ENCODE assay signal across 9 mouse cellular contexts in the genomic region with DNA sequence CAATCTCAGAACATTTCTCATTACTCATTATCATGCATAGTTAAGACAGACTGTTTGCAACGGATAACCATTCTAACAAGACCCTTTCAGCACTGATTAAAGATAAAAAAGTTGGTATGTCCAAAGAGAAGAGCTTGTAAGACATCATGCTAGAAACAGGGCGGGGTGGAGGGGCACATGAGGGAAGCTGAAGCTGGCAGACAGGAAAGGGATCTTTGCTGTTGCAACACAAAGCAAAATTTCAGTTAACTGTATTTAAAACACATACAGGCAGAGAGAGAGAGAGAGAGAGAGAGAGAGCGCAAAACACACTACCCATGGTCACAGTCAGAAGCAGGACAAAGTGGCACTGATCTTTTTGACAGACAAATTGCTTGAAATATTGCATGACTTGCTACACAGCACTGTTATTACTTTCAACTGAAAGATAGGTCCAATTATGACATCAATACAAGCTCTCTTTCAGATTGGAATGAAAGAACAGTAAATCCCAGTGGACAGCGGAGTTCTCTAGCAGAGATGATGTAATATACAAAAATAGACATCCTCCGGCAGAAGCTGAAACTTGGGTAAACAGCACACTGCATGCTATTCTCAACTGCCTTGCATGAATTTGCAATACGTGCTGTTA.
DNase-seq lines count a peak whose midpoint lies in the region; ATAC-seq and TF ChIP-seq lines count a peak whose summit lies in the region.
"Had no signal": no experiment of that assay in that cellular context is flagged by ENCODE, and none has a peak within 500 bp of the region (broad histone marks: within the 10 kb centered on the region; RNA-seq: fewer than 3 reads in every experiment).

No protein-coding gene starts in this region.

- intact Hi-C loops in heart, postnatal 25 days (cut with DNase I): loop anchor here (2.0 kb wide), 1 partner anchor 18 kb away; no protein-coding TSS in a partner anchor

- peak; percentile 60 to 79 for DNase-seq in heart, adult 18-20 months
- DNase-seq in heart, postnatal 25 days (ENCODE audit: low spot score): no peak
- DNase-seq in adipocyte (ENCODE audit: low spot score): peak; percentile 79
- no peak for DNase-seq in heart, embryonic 10.5 days (ENCODE audit: low spot score)
- DNase-seq in liver, embryonic 14.5 days (ENCODE audit: low read depth in 3 of 3, low spot score in 3 of 3): no peak
- peak; percentile 79 for DNase-seq in skeletal muscle tissue, adult 2 months (ENCODE audit: low read depth, low spot score)
- DNase-seq in frontal cortex, postnatal 14 days (ENCODE audit: low spot score in 2 of 2): no peak

- no peak for TF ChIP-seq CTCF in liver, embryonic 14.5 days (IDR thresholded peaks at IDR 0.05; ENCODE audit: low read depth)

- peak overlapping the region; percentile 24; the same call in 1 of the 2 replicates for H3K4me3 ChIP-seq in heart, embryonic 10.5 days
- no peak overlapping the region for H3K4me3 ChIP-seq in liver, embryonic 14.5 days (ENCODE audit: insufficient read depth in 1 of 2, low read depth in 2 of 2, low read length in 2 of 2)
- H3K4me3 ChIP-seq: limb, embryonic 13.5 days had no signal

- no peak for ATAC-seq in liver, embryonic 14.5 days (ENCODE audit: insufficient read depth)
- ATAC-seq in erythroid progenitor cell, adult 5-6 weeks (replicated peaks; ENCODE audit: low FRiP score, poor library complexity, severe bottlenecking): no peak

- H3K9ac ChIP-seq in liver, embryonic 14.5 days (replicated peaks): no peak overlapping the region
- H3K9ac ChIP-seq: limb, embryonic 13.5 days had no signal

- peaks cover 37% of the 10 kb centered on the region for H3K4me1 ChIP-seq in heart, embryonic 10.5 days
- H3K4me1 ChIP-seq in liver, embryonic 14.5 days (replicated peaks; ENCODE audit: control insufficient read depth in 2 of 2, insufficient read depth in 2 of 2, low read length in 1 of 2): peaks cover 4 to 23% of the 10 kb centered on the region in 2 experiments

- no peaks in the 10 kb centered on the region for H3K9me3 ChIP-seq in heart, embryonic 10.5 days
- no peaks in the 10 kb centered on the region for H3K9me3 ChIP-seq in liver, embryonic 14.5 days (ENCODE audit: control insufficient read depth, low read length)
- H3K9me3 ChIP-seq: limb, embryonic 13.5 days had no signal

- TF ChIP-seq EP300 in liver, embryonic 14.5 days (IDR thresholded peaks at IDR 0.05; ENCODE audit: low read depth): no peak

- peak overlapping the region; percentile 26 for H3K4me2 ChIP-seq in liver, embryonic 14.5 days (ENCODE audit: low read depth)

- H3K36me3 ChIP-seq in heart, embryonic 10.5 days: no peaks in the 10 kb centered on the region
- no peaks in the 10 kb centered on the region for H3K36me3 ChIP-seq in liver, embryonic 14.5 days (replicated peaks; ENCODE audit: control insufficient read depth, insufficient read depth, low read depth)
- H3K36me3 ChIP-seq: limb, embryonic 13.5 days had no signal

- H3K27ac ChIP-seq in heart, embryonic 10.5 days: peak overlapping the region; percentile 79
- no peak overlapping the region for H3K27ac ChIP-seq in liver, embryonic 14.5 days

- H3K27me3 ChIP-seq in heart, embryonic 10.5 days (ENCODE audit: insufficient read depth, poor library complexity, severe bottlenecking): no peaks in the 10 kb centered on the region
- H3K27me3 ChIP-seq in liver, embryonic 14.5 days (ENCODE audit: control insufficient read depth, insufficient read depth, low read length): no peaks in the 10 kb centered on the region
- H3K27me3 ChIP-seq: limb, embryonic 13.5 days had no signal

- WGBS in heart, embryonic 10.5 days: 35% methylated on average over 6 of the region's 6 CpGs
- WGBS in liver, embryonic 14.5 days (ENCODE audit: insufficient replicate concordance): 11% methylated on average over 6 of the region's 6 CpGs

Comparison
In these comparisons a context has a peak if more than half of its experiments do, and no peak if none do; other contexts are left out.
1. DNase-seq: peak in heart, adult 18-20 months (2 of 2), adipocyte (single experiment) and skeletal muscle tissue, adult 2 months (single experiment); none in heart, postnatal 25 days (single experiment), heart, embryonic 10.5 days (single experiment), liver, embryonic 14.5 days (0 of 3) and frontal cortex, postnatal 14 days (0 of 2).